Mouse (Mus musculus) kidney, adult 2 months (tissue): Measurements from ENCODE around the gene Olfr1444. TPM values are rescaled to one million over a fixed set of nuclear protein-coding genes. Genes with fewer than 3 reads are reported as not detected.

Experiments used
- DNase-seq: peaks from one replicate; pipeline ENCODE4 v3.0.0; 2021
- H3K27ac ChIP-seq: fragments of 200-500 bp; 2 replicates; pipeline ENCODE4 v1.5.1; 2012; ENCODE audit warnings: low read depth, low read length, control low read depth, inconsistent platforms; ENCODE audit not compliant: insufficient read depth
- H3K27me3 ChIP-seq: fragments of 200-500 bp; replicated peaks from 2 replicates; pipeline ENCODE4 v1.6.1; 2012; ENCODE audit warnings: mild to moderate bottlenecking, moderate library complexity, low read length, inconsistent platforms; ENCODE audit not compliant: control insufficient read depth, insufficient read depth
- H3K36me3 ChIP-seq: fragments of 200-500 bp; 2 replicates; pipeline ENCODE4 v1.6.1; 2012; ENCODE audit warnings: mild to moderate bottlenecking, moderate library complexity, low read length, inconsistent platforms; ENCODE audit not compliant: control insufficient read depth, insufficient read depth
- H3K4me1 ChIP-seq: fragments of 200-500 bp; 2 replicates; pipeline ENCODE4 v1.6.1; 2011; ENCODE audit warnings: low read length; ENCODE audit not compliant: control insufficient read depth, insufficient read depth
- H3K4me3 ChIP-seq: fragments of 200-500 bp; 2 replicates; pipeline ENCODE4 v1.5.1; 2011; ENCODE audit warnings: mild to moderate bottlenecking, low read depth, low read length, control low read depth; ENCODE audit not compliant: insufficient read depth
- CTCF ChIP-seq: fragments of 200-500 bp; conservative IDR thresholded peaks from 2 replicates; pipeline ENCODE4 v1.5.1; 2011; ENCODE audit warnings: low read depth, mild to moderate bottlenecking, control low read depth, low read length, moderate library complexity, mixed read lengths; ENCODE audit not compliant: insufficient read depth, insufficient read length
- POLR2A ChIP-seq: fragments of 200-500 bp; IDR thresholded peaks from one replicate; pipeline ENCODE4 v1.6.1; 2011; ENCODE audit warnings: low read depth, low read length, control low read depth
- WGBS: fragments of 180-500 bp; shearing (Covaris S2); methylation state at CpG from one replicate; pipeline ENCODE4 v1.1.7; 2018; 5-methylcytosine and 5-hydroxymethylcytosine counted together
- polyA plus RNA-seq: library from polyadenylated mRNA; depleted of rRNA; stranded (reverse); fragments of >200 nt; gene quantifications from 2 replicates; pipeline ENCODE4 v1.2.3, GENCODE M21; 2012; rRNA removed

The Olfr1444 gene
- polyA plus RNA-seq, 1 experiment: not detected

DNA sequence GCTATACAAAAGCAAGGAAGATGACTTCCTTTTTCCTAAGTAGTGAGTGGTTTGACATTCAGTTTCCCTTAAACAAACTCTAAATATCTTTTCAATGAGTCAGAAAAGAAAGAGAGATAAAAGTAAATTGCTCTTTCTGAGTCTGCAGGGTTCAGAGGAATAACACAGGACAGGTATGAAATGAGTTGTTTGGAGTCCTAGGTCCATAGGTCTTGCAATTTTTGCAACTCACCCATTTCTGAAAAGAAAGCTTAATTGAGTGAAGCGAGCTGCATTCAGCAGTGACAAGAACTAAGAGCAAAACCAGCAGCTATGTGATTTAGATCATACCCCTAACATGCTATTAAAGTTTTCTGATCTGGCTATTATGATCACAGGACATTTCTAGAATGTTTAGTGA lies 25.5 kb upstream of the Olfr1444 start:
- no peaks in the 10 kb centered on the region for H3K4me1 ChIP-seq
- H3K27ac ChIP-seq: no peak overlapping the region
- H3K36me3 ChIP-seq: no peaks in the 10 kb centered on the region
- no peak for TF ChIP-seq POLR2A
- no peak for TF ChIP-seq CTCF
- no peak for DNase-seq
- no peak overlapping the region for H3K4me3 ChIP-seq
- no peaks in the 10 kb centered on the region for H3K27me3 ChIP-seq
- WGBS: 62% methylated on average over 1 of the region's 1 CpGs

DNA sequence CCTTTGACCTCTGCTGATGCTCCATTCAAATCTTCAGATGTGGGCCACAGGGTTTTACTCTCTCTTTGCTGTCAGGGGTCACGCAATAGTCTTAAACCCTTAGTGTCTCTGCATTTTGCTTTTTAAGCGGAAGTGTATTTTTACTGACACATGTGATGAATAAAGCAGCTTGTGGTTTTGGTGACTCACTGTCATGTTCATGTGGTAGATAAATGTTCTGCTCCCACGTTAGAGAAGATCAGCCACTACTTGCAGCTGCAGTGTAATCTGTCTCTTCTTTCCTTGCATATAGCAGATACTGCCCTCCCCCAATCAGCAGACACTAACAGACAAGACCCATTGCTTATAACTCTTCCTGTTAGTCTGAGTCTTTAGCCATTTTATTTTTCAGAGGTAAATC lies 23.5 kb upstream of the Olfr1444 start:
- H3K4me1 ChIP-seq: no peaks in the 10 kb centered on the region
- 70% methylated on average over 3 of the region's 3 CpGs for WGBS
- H3K4me3 ChIP-seq: no peak overlapping the region
- no peaks in the 10 kb centered on the region for H3K27me3 ChIP-seq
- no peaks in the 10 kb centered on the region for H3K36me3 ChIP-seq
- H3K27ac ChIP-seq: no peak overlapping the region
- peak; percentile 3 for DNase-seq
- TF ChIP-seq CTCF: no peak
- no peak for TF ChIP-seq POLR2A

DNA sequence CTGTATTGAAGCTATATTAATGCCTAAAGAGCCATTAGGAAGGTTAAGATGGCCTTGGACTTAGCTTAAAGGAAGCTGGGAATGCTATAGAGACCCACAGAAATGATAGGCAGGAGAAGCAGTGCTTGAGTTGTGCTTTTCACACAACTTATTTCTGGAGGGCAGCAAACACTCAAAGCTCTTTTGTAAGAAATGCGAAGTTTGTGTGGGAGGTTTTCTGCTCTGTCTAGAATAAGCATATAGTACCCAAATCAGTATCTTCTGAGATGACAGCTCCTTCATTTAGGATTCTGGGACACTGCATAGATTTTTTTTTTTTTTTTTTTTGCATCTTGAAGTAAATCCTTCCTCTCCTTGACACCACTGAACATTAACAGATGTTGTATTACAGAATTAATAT lies 18.6 kb upstream of the Olfr1444 start:
- WGBS: 72% methylated on average over 1 of the region's 1 CpGs
- H3K27ac ChIP-seq: no peak overlapping the region
- no peak for TF ChIP-seq POLR2A
- H3K27me3 ChIP-seq: no peaks in the 10 kb centered on the region
- DNase-seq: no peak
- no peaks in the 10 kb centered on the region for H3K36me3 ChIP-seq
- H3K4me1 ChIP-seq: no peaks in the 10 kb centered on the region
- no peak overlapping the region for H3K4me3 ChIP-seq

DNA sequence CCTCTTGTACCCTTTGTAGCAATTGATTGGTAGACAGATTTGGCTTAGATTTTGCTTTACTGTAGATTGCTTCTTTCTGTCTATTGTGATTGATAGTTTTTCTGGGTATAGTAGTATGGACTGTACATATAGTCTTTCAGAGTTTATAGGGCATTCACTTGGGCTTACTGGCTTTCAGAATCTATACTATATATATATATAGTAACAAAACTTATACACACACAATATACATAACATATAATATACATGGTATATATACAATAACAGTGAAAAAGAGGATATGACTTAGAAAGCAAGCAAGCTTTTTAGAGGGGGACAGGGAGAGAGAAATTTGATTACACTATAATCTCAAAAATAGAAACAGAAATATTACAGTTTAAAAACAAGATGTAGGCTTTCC lies 10.7 kb upstream of the Olfr1444 start, which contains the start of gene Gm5244:
Gm5244 (plus strand) TSS at position 301 of the 400 bp plus-strand sequence.
- no peak for DNase-seq
- Histone ChIP-seq H3K27me3 (no peaks in the 10 kb centered on the region), H3K4me3 (no peak within 1 kb of the TSS), H3K27ac (no peak within 1 kb of the TSS), H3K4me1 (no peaks in the 10 kb centered on the region), H3K36me3 (no peaks in the 10 kb centered on the region)
- TF ChIP-seq POLR2A (no peak), CTCF (no peak)

DNA sequence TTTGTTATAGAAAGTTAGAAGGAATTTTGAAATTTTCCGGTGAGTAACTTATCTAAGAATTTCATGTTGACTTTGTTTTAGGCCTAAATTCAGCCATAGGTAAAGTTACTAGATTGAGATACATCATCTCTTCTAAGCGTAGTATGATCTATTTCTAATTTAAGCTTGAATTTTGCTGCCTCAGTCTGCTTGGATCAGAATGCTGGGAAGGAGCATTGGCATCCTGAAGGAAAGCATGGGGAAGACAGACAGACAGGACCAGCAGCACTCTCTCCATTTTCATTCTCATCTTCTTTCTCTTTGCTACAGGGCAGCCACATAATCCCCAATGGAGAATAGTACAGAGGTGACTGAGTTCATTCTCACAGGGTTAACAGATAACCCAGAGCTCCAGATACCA lies 26.5 kb downstream of the Olfr1444 start, which contains the start of gene Olfr1445:
Olfr1445 (plus strand) TSS at position 301 of the 400 bp plus-strand sequence.
- Histone ChIP-seq H3K36me3 (no peaks in the 10 kb centered on the region), H3K4me1 (no peaks in the 10 kb centered on the region), H3K4me3 (no peak within 1 kb of the TSS), H3K27ac (no peak within 1 kb of the TSS), H3K27me3 (no peaks in the 10 kb centered on the region)
- no peak for TF ChIP-seq POLR2A
- no peak for DNase-seq
- 88% methylated on average over 2 of the region's 2 CpGs for WGBS

DNA sequence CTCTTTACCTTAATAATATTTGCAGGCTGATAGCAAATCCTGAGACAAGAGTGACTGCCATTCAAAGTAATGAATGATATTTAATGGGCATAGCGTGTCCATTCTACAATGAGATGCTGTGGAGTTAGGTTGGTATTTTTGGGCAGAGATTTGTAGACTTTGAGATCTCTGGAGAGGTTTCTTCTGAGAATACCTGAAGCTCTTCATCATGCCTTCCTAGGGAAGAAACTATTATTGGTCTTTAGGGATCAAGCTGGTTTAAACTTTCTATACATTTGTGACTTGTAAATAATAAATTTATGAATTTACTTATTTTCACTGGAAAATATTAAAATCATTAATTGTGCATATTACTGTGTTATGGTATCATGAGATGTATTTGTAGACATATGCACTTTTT lies 36.3 kb downstream of the Olfr1444 start, which contains the start of gene Olfr1446:
Olfr1446 (minus strand) TSS at position 101 of the 400 bp plus-strand sequence.
- DNase-seq: no peak
- Histone ChIP-seq H3K4me3 (no peak within 1 kb of the TSS), H3K4me1 (no peaks in the 10 kb centered on the region), H3K27me3 (no peaks in the 10 kb centered on the region), H3K27ac (no peak within 1 kb of the TSS), H3K36me3 (no peaks in the 10 kb centered on the region)
- WGBS: 76% methylated on average over 1 of the region's 1 CpGs
- TF ChIP-seq POLR2A (no peak), CTCF (no peak)

DNA sequence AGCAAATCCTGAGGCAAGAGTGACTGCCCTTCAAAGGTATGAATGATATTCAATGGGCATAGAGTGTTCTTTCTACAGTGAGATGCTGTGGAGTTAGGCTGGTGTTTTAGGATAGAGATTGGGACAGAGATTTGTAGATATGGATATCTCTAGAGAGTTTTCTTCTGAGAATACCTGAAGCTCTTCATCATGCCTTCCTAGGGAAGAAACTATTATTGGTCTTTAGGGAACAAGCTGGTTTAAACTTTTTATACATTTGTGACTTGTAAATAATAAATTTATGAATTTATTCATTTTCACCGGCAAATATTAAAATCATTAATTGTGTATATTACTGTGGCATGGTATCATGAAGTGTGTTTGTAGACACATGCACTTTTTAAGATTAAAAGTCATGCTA lies 46.6 kb downstream of the Olfr1444 start, which contains the start of gene Olfr1447:
Olfr1447 (minus strand) TSS at position 101 of the 400 bp plus-strand sequence.
- H3K36me3 ChIP-seq: no peaks in the 10 kb centered on the region

More for the DNA sequence above, 46.6 kb downstream of the Olfr1444 start, which contains the start of gene Olfr1447:
- H3K27me3 ChIP-seq: no peaks in the 10 kb centered on the region
- no peaks in the 10 kb centered on the region for H3K4me1 ChIP-seq
- WGBS: 90% methylated on average over 1 of the region's 1 CpGs
- no peak within 1 kb of the TSS for H3K4me3 ChIP-seq
- H3K27ac ChIP-seq: no peak within 1 kb of the TSS
- TF ChIP-seq POLR2A: no peak
- no peak for TF ChIP-seq CTCF
- DNase-seq: no peak

Other genes starting within 250 kb of the Olfr1444 start
- gene Glyat, start 224.0 kb upstream of the Olfr1444 start, polyA plus RNA-seq: 138 and 191 TPM in 2 replicates
- gene Olfr1442, start 186.8 kb upstream of the Olfr1444 start, polyA plus RNA-seq: 0.11 and 0.16 TPM in 2 replicates
- not detected in 2 replicates for gene Olfr1443, start 179.2 kb upstream of the Olfr1444 start, polyA plus RNA-seq
- gene Keg1, start 161.5 kb upstream of the Olfr1444 start, polyA plus RNA-seq: 1,454 and 1,674 TPM in 2 replicates
- 2.9 and 3.6 TPM in 2 replicates for gene Cntf, start 91.7 kb upstream of the Olfr1444 start, polyA plus RNA-seq
- 15.7 and 17.7 TPM in 2 replicates for gene Zfp91, start 61.2 kb upstream of the Olfr1444 start, polyA plus RNA-seq
- 1.8 and 3.2 TPM in 2 replicates for gene Lpxn, start 61.1 kb upstream of the Olfr1444 start, polyA plus RNA-seq
- not detected in 2 replicates for gene Gm5244, start 10.6 kb upstream of the Olfr1444 start, polyA plus RNA-seq
- not detected in 2 replicates for gene Olfr1445, start 26.6 kb downstream of the Olfr1444 start, polyA plus RNA-seq
- not detected in 2 replicates for gene Olfr1446, start 36.2 kb downstream of the Olfr1444 start, polyA plus RNA-seq
- gene Olfr1447, start 46.5 kb downstream of the Olfr1444 start, polyA plus RNA-seq: not detected in 2 replicates
- gene Olfr1448, start 67.1 kb downstream of the Olfr1444 start, polyA plus RNA-seq: not detected in 2 replicates
- gene Olfr1449, start 73.6 kb downstream of the Olfr1444 start, polyA plus RNA-seq: not detected in 2 replicates
- not detected in 2 replicates for gene Olfr1450, start 93.0 kb downstream of the Olfr1444 start, polyA plus RNA-seq
- gene Olfr1451, start 137.7 kb downstream of the Olfr1444 start, polyA plus RNA-seq: not detected in 2 replicates
- not detected in 2 replicates for gene Olfr1453, start 171.0 kb downstream of the Olfr1444 start, polyA plus RNA-seq
- not detected in 2 replicates for gene Olfr1454, start 203.3 kb downstream of the Olfr1444 start, polyA plus RNA-seq
- gene Olfr1457, start 240.6 kb downstream of the Olfr1444 start, polyA plus RNA-seq: not detected in 2 replicates
- gene Olfr1458, start 249.5 kb downstream of the Olfr1444 start, polyA plus RNA-seq: not detected in 2 replicates